Mouse (Mus musculus): Measurements from ENCODE around the gene Clec2i. TPM values are rescaled to one million over a fixed set of nuclear protein-coding genes. Genes with fewer than 3 reads are reported as not detected.
"Not testable (repeated sequence)": the region's sequence is repeated elsewhere in the genome, so short reads cannot be mapped to it uniquely, and the experiment has no call there.

Clec2i gene
- polyA plus RNA-seq, 1 experiment from 2014 or later = 1.2 TPM

DNA sequence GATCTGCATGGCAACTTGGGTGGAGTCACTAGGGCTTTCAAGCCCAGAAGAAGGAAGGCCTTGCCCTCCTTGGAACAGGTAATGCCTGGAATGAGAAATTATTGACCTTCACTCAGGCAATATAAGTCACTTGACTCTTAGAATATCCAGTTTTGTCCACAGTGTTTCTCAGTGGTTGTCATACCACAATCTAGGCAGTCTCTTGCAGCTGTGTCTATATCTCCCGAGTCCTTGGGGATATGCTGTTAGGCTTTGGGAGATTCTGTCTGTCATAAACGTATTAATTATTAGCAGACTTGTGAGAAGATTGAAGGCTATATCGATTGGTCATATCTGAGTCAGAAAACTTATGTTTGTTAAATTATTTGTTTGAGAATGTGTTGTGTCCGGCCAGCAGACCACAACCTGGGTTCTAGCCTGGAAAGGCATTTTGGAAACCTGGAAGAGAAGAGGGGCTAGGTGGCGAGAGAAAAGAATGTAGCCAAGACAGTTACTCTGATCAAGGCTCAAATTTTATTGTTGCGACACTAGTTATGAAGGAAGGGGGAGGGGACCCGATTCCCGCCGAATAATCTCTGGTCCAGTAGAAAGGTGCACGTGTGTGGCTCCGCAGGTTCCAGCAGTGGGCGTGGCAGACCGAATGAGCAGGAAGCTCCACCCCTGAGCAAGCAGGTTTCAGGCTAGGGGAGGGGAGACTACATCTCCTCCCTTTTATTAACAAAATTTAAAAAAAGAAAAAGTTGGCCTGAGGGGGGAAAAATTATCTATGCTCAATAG is 48.7 kb downstream of the Clec2i start:
- H3K9me3 ChIP-seq (replicated peaks; ENCODE audit: control insufficient read depth, low read length); H3K4me1 ChIP-seq (ENCODE audit: control insufficient read depth, insufficient read depth, low read length); H3K9ac ChIP-seq (ENCODE audit: low read length); H3K4me3 ChIP-seq (ENCODE audit: low read length); H3K4me2 ChIP-seq (ENCODE audit: low read depth, low read length); H3K27ac ChIP-seq (ENCODE audit: low read length); H3K36me3 ChIP-seq (ENCODE audit: control insufficient read depth, insufficient read depth); H3K27me3 ChIP-seq (ENCODE audit: control insufficient read depth, insufficient read depth, low read length); ATAC-seq (replicated peaks; ENCODE audit: extremely low read depth, insufficient read depth, low FRiP score): not testable (repeated sequence)
- 86% methylated on average over 4 of the region's 13 CpGs for WGBS

DNA sequence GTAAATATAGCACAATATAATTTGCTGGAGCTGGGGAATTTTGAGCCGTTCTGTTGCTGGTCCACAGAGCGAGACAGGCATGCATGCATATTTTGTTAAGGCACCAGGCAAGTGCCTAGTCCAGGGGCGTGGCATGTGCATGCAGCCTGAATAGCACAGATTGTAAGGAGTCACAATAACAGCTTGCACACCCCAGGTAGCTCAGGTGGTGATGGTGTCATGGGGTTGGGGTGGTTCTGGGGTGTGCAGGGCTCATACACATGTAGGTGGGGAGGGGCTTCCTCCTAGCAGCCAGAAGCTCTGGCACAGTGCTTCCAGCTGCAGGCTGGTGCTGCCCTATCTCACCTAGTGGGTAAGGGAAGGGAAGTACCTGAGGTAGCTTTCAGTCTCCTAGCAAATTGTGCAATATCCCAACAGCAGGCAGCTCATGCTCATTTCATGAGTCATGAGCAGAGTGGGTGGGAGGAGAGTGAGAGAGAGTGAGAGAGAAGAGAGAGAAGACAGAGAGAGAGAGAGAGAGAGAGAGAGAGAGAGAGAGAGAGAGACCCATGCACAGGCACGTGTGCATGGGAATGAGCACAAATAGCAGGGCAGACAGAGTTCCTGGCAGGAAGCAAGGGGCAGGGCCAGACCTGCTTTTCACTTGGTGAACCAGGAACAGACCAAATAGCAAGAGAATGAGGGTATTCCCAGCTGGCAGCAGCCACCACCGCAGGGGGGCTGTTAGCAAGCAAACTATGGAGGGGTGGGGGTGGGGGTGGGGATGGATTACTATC is 54.4 kb downstream of the Clec2i start:
- Histone ChIP-seq H3K4me1 (ENCODE audit: control insufficient read depth, insufficient read depth, low read length) (no peaks in the 10 kb centered on the region), H3K4me3 (ENCODE audit: low read length) (no peak overlapping the region)
- no peak for ATAC-seq (replicated peaks; ENCODE audit: extremely low read depth, insufficient read depth, low FRiP score)

DNA sequence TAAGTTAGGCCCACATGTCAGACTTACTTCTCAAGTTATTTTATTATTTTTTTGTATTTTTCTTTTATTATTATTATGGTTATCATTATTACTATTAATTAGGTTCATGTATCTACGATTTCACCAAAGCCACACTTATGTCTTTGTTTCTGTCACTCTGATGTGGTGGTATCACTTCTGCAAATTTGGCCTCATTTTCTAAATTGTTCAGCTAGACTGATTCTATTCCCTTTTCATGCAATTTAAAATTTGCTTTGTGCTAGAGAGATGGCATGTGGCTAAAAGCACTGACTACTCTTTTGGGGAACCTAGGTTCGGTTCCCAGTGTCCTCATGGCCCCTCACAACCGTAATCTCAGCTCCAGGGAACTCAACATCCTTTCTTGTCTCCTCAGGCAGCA is 58.2 kb downstream of the Clec2i start:
- no peak for ATAC-seq (replicated peaks; ENCODE audit: extremely low read depth, insufficient read depth, low FRiP score)
- H3K4me1 ChIP-seq (ENCODE audit: control insufficient read depth, insufficient read depth, low read length) = no peaks in the 10 kb centered on the region
- H3K27me3 ChIP-seq (ENCODE audit: control insufficient read depth, insufficient read depth, low read length) = no peaks in the 10 kb centered on the region
- no peak overlapping the region for H3K27ac ChIP-seq (ENCODE audit: low read length)
- no peak overlapping the region for H3K4me3 ChIP-seq (ENCODE audit: low read length)
- H3K9me3 ChIP-seq (replicated peaks; ENCODE audit: control insufficient read depth, low read length) = no peaks in the 10 kb centered on the region; the same call in 1 of the 2 replicates
- H3K4me2 ChIP-seq (ENCODE audit: low read depth, low read length) = no peak overlapping the region
- 78% methylated on average over 3 of the region's 3 CpGs for WGBS
- H3K9ac ChIP-seq (ENCODE audit: low read length) = no peak overlapping the region
- no peaks in the 10 kb centered on the region for H3K36me3 ChIP-seq (ENCODE audit: control insufficient read depth, insufficient read depth)

More for the DNA sequence above, 54.4 kb downstream of the Clec2i start:
- H3K36me3 ChIP-seq (ENCODE audit: control insufficient read depth, insufficient read depth) = no peaks in the 10 kb centered on the region
- no peaks in the 10 kb centered on the region; the same call in 1 of the 2 replicates for H3K9me3 ChIP-seq (replicated peaks; ENCODE audit: control insufficient read depth, low read length)
- no peak overlapping the region for H3K4me2 ChIP-seq (ENCODE audit: low read depth, low read length)
- no peaks in the 10 kb centered on the region for H3K27me3 ChIP-seq (ENCODE audit: control insufficient read depth, insufficient read depth, low read length)
- H3K9ac ChIP-seq (ENCODE audit: low read length) = no peak overlapping the region
- 70% methylated on average over 5 of the region's 5 CpGs for WGBS
- H3K27ac ChIP-seq (ENCODE audit: low read length) = no peak overlapping the region

Small RNA genes within 50 kb of the gene (microRNA-seq; reads per million reads assigned to microRNA genes)
- not detected for gene Gm27336

Other genes with a start within 250 kb of the Clec2i start
- 1.4 TPM in 1 of 2 replicates, not detected in the other for gene Clec2h, start 225.2 kb upstream of the Clec2i start, polyA plus RNA-seq (2015; fragmentation: Nextera tagmentation; extraction: Ambion mirVana)
- gene Klrb1, start 164.5 kb upstream of the Clec2i start, polyA plus RNA-seq (2015; fragmentation: Nextera tagmentation; extraction: Ambion mirVana) = not detected in 2 replicates
- gene Klrb1c, start 98.4 kb upstream of the Clec2i start, polyA plus RNA-seq (2015; fragmentation: Nextera tagmentation; extraction: Ambion mirVana) = 0.16 and 0.39 TPM in 2 replicates
- gene Gm44511, start 61.3 kb upstream of the Clec2i start, polyA plus RNA-seq (2015; fragmentation: Nextera tagmentation; extraction: Ambion mirVana) = 0.26 TPM in 1 of 2 replicates, not detected in the other
- gene Klrb1b, start 61.3 kb upstream of the Clec2i start, polyA plus RNA-seq (2015; fragmentation: Nextera tagmentation; extraction: Ambion mirVana) = 0.17 and 0.49 TPM in 2 replicates
- gene BC035044, start 3.5 kb downstream of the Clec2i start, polyA plus RNA-seq (2015; fragmentation: Nextera tagmentation; extraction: Ambion mirVana) = 1.7 and 5.3 TPM in 2 replicates
- gene Clec2g, start 46.8 kb downstream of the Clec2i start, polyA plus RNA-seq (2015; fragmentation: Nextera tagmentation; extraction: Ambion mirVana) = not detected in 2 replicates
- 0.54 and 0.55 TPM in 2 replicates for gene Klrb1f, start 158.3 kb downstream of the Clec2i start, polyA plus RNA-seq (2015; fragmentation: Nextera tagmentation; extraction: Ambion mirVana)
- 0.24 TPM in 1 of 2 replicates, not detected in the other for gene Clec2e, start 213.3 kb downstream of the Clec2i start, polyA plus RNA-seq (2015; fragmentation: Nextera tagmentation; extraction: Ambion mirVana)

All from heart, embryonic 16.5 days (tissue).